Mouse (Mus musculus) heart, postnatal 0 days (tissue): ENCODE measurements at regions not wholly inside any gene's neighbourhood (a gene's known extent, or its start where the extent isn't known, plus 50 kb on each side); places are given as distances from the start of the nearest gene placed in this dataset.

Experiments used
- CTCF ChIP-seq: IDR thresholded peaks from 2 replicates; pipeline ENCODE4 v1.5.1; 2016; ENCODE audit warnings: antibody characterized with exemption, control low read depth, low read depth
- EP300 ChIP-seq: IDR thresholded peaks from 2 replicates; pipeline ENCODE4 v1.6.1; 2016; ENCODE audit warnings: antibody characterized with exemption, low read depth

- no peak for TF ChIP-seq CTCF
- TF ChIP-seq EP300 = no peak
Measured at GRCm38 (mm10) chr1:13455572-13455971, 2041.7 kb downstream of the A830018L16Rik start.
